Mouse (Mus musculus) myocyte (in vitro differentiated cells): Measurements from ENCODE around the gene Ndel1. TPM values are rescaled to one million over a fixed set of nuclear protein-coding genes. Genes with fewer than 3 reads are reported as not detected.

Source experiments
- H3K27me3 ChIP-seq: one replicate; pipeline ENCODE4 v1.6.1; 2011; ENCODE audit not compliant: control insufficient read depth, insufficient read depth, insufficient read length
- H3K36me3 ChIP-seq: one replicate; pipeline ENCODE4 v1.6.1; 2011; ENCODE audit not compliant: control insufficient read depth, insufficient read depth
- H3K4me2 ChIP-seq: one replicate; pipeline ENCODE4 v1.6.1; 2011; ENCODE audit warnings: low read depth, control low read depth
- H3K4me3 ChIP-seq: one replicate; pipeline ENCODE4 v1.5.1; 2011; ENCODE audit warnings: mild to moderate bottlenecking, control low read depth, moderate library complexity
- H3K79me2 ChIP-seq: one replicate; pipeline ENCODE4 v1.6.1; 2011; ENCODE audit not compliant: control insufficient read depth, insufficient read depth
- H3ac ChIP-seq: one replicate; pipeline ENCODE4 v1.6.1; 2011; ENCODE audit not compliant: control insufficient read depth, insufficient read length
- CEBPB ChIP-seq: IDR thresholded peaks from 2 replicates; pipeline ENCODE4 v1.6.1; 2011; ENCODE audit warnings: mild to moderate bottlenecking, moderate library complexity; ENCODE audit not compliant: poor library complexity, insufficient read depth, severe bottlenecking
- E2F4 ChIP-seq: IDR thresholded peaks from one replicate; pipeline ENCODE4 v1.6.1; 2011; ENCODE audit warnings: mild to moderate bottlenecking, control low read depth, moderate library complexity; ENCODE audit not compliant: insufficient read depth
- MAX ChIP-seq: IDR thresholded peaks from one replicate; pipeline ENCODE4 v1.6.1; 2011; ENCODE audit warnings: low read depth, mild to moderate bottlenecking, control low read depth
- MYOD1 ChIP-seq, 3 experiments: IDR thresholded peaks; one replicate each; pipeline ENCODE4 v1.6.1; 2011; ENCODE audit warnings: control low read depth in 2 of 3, low read depth in 2 of 3, mild to moderate bottlenecking in 2 of 3, moderate library complexity in 1 of 3; ENCODE audit not compliant: insufficient read length in 2 of 3, control insufficient read depth in 1 of 3
- MYOG ChIP-seq, 3 experiments: IDR thresholded peaks; one replicate each; pipeline ENCODE4 v1.6.1; 2011; ENCODE audit warnings: control low read depth in 2 of 3, low read depth in 2 of 3, mild to moderate bottlenecking in 2 of 3; ENCODE audit not compliant: insufficient read length in 2 of 3, control insufficient read depth in 1 of 3, insufficient read depth in 1 of 3
- POLR2A ChIP-seq: IDR thresholded peaks from one replicate; pipeline ENCODE4 v1.6.1; 2011; ENCODE audit warnings: low read depth, mild to moderate bottlenecking, control low read depth, moderate library complexity; ENCODE audit not compliant: insufficient read length
- POLR2AphosphoS2 ChIP-seq: IDR thresholded peaks from one replicate; pipeline ENCODE4 v1.6.1; 2011; ENCODE audit warnings: low read depth, control low read depth; ENCODE audit not compliant: insufficient read length
- REST ChIP-seq: IDR thresholded peaks from one replicate; pipeline ENCODE4 v1.6.1; 2011; ENCODE audit warnings: mild to moderate bottlenecking, control low read depth, moderate library complexity; ENCODE audit not compliant: insufficient read depth, insufficient read length
- SRF ChIP-seq: IDR thresholded peaks from one replicate; pipeline ENCODE4 v1.6.1; 2011; ENCODE audit warnings: low read depth; ENCODE audit not compliant: control insufficient read depth, insufficient read length
- TCF12 ChIP-seq: IDR thresholded peaks from one replicate; pipeline ENCODE4 v1.6.1; 2011; ENCODE audit warnings: mild to moderate bottlenecking, control low read depth; ENCODE audit not compliant: poor library complexity, insufficient read depth, severe bottlenecking
- TCF3 ChIP-seq: IDR thresholded peaks from one replicate; pipeline ENCODE4 v1.6.1; 2011; ENCODE audit warnings: low read depth, control low read depth; ENCODE audit not compliant: insufficient read length
- USF1 ChIP-seq: IDR thresholded peaks from one replicate; pipeline ENCODE4 v1.6.1; 2011; ENCODE audit warnings: low read depth, mild to moderate bottlenecking, control low read depth, moderate library complexity
- polyA plus RNA-seq: library from polyadenylated mRNA; unstranded; fragments of >200 nt; fragmentation: generic; extraction: Trizol; gene quantifications from one replicate; pipeline ENCODE4 v1.2.1, GENCODE M21; 2012; ENCODE audit warnings: missing spikeins

Gene Ndel1
- polyA plus RNA-seq, 1 experiment, result 36.7 TPM

DNA sequence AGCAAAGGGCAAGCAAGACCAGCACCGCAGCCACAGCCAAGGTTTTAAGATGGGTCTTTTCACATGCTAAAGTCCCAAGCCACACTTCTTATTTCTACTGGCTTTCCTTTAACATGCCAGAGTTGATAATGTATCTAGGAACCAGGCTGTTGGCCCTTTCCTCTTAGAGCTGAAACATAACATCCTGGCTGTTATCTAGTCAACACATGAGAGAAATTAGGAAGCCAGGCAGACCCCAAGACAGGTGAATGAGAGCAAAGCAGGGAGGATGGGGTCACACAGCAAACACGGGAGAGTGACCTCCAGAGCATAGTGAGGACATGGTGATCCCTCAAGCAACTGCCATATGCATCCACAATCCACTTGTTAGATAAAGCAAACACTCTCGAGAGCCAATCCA, 44.9 kb downstream of the Ndel1 start:
- Histone ChIP-seq H3K79me2 (no peaks in the 10 kb centered on the region), H3ac (no peak overlapping the region), H3K36me3 (peaks cover 62% of the 10 kb centered on the region), H3K4me3 (no peak overlapping the region), H3K27me3 (no peaks in the 10 kb centered on the region), H3K4me2 (no peak overlapping the region)
- TF ChIP-seq REST (no peak), POLR2AphosphoS2 (no peak), SRF (no peak), CEBPB (no peak), POLR2A (no peak), TCF12 (no peak), MYOD1 (IDR thresholded peaks at IDR 0.05; ENCODE audit: control insufficient read depth in 1 of 3, insufficient read length in 2 of 3, low read depth in 2 of 3) (no peak), USF1 (no peak), E2F4 (no peak), MAX (no peak), MYOG (IDR thresholded peaks at IDR 0.05; ENCODE audit: control insufficient read depth in 1 of 3, insufficient read depth in 1 of 3, insufficient read length in 2 of 3, low read depth in 2 of 3) (no peak)

DNA sequence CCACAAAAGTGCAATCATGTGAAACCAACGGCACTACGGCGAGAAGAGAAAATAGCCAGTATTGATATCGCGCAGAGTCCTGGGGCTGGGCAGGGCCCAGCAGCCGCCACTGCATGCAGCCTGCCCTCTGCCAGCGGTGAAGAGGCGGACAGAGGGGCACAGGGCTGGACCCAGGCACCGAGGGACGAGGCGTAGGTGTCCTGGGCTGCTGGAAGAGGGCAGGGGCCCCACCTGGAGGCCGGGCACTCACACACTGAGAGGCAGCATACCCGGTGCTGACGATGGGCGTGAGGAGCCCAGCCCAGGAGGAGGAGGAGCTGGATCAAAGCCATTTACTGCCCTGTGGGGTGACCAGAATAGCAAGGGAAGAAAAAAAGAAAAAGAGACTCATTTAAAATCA, 49.3 kb downstream of the Ndel1 start:
- no peaks in the 10 kb centered on the region for H3K27me3 ChIP-seq
- no peaks in the 10 kb centered on the region for H3K79me2 ChIP-seq
- TF ChIP-seq POLR2AphosphoS2, result peak; percentile 36
- no peak for TF ChIP-seq MYOD1 (IDR thresholded peaks at IDR 0.05; ENCODE audit: control insufficient read depth in 1 of 3, insufficient read length in 2 of 3, low read depth in 2 of 3)
- H3K36me3 ChIP-seq, result peaks cover 27% of the 10 kb centered on the region
- no peak overlapping the region for H3K4me3 ChIP-seq
- no peak overlapping the region for H3K4me2 ChIP-seq
- H3ac ChIP-seq, result no peak overlapping the region

DNA sequence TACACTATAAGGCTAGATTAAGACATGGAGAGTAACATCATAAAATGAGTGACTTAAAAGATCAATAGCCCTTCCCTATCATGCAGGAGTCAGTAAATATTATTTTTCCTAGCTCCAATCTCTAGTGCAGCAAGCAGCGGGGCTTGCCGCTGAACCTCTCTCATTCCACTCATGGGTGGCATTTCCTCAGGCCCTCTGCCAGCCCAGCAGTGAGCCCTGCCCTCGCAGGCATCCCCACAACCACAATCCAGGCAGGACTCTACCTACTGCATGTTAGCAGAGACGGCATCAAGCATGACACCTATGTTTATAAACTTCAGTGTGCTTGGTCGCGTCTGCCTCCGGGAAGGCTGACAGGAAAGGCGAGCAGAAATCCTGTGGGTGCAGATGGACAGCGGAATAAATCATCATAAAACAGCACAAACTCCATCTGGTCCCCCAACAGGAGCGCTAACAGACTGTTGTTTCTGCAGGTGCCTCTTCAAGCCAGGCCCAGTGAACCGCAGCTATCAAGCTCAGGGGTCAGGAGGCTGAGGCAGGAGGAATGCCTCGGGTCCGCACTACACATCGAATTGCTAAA, 52.3 kb downstream of the Ndel1 start:
- no peak overlapping the region for H3ac ChIP-seq
- H3K4me2 ChIP-seq, result no peak overlapping the region
- peaks cover 22% of the 10 kb centered on the region for H3K36me3 ChIP-seq
- no peak overlapping the region for H3K4me3 ChIP-seq
- no peak for TF ChIP-seq POLR2AphosphoS2
- no peak for TF ChIP-seq MYOG (IDR thresholded peaks at IDR 0.05; ENCODE audit: control insufficient read depth in 1 of 3, insufficient read depth in 1 of 3, insufficient read length in 2 of 3, low read depth in 2 of 3)
- no peaks in the 10 kb centered on the region for H3K27me3 ChIP-seq
- no peaks in the 10 kb centered on the region for H3K79me2 ChIP-seq

DNA sequence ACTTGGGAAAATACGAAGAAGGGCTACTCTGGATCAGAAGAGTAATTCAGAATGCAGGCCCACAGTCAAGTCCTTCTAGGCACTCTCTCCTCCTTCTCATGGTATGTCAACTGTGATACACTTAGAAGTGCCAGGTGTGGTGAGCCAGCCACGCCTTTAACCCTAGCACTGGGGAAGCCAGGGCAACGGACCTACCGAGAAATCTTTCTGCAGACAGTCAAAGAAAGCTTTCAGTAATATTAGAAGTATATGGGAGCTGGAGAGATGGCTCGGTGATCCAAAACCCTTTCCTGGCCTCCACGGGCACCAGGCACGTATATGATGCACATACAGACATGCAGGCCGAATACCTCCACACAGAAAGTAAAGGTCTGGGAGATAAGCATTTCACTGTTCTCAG, 53.2 kb downstream of the Ndel1 start:
- H3K79me2 ChIP-seq, result no peaks in the 10 kb centered on the region
- no peak for TF ChIP-seq POLR2AphosphoS2
- TF ChIP-seq TCF12, result no peak
- TF ChIP-seq MAX, result no peak
- no peak for TF ChIP-seq CEBPB
- no peak overlapping the region for H3K4me2 ChIP-seq
- H3K4me3 ChIP-seq, result no peak overlapping the region
- no peak overlapping the region for H3ac ChIP-seq
- no peaks in the 10 kb centered on the region for H3K27me3 ChIP-seq
- peaks cover 16% of the 10 kb centered on the region for H3K36me3 ChIP-seq

DNA sequence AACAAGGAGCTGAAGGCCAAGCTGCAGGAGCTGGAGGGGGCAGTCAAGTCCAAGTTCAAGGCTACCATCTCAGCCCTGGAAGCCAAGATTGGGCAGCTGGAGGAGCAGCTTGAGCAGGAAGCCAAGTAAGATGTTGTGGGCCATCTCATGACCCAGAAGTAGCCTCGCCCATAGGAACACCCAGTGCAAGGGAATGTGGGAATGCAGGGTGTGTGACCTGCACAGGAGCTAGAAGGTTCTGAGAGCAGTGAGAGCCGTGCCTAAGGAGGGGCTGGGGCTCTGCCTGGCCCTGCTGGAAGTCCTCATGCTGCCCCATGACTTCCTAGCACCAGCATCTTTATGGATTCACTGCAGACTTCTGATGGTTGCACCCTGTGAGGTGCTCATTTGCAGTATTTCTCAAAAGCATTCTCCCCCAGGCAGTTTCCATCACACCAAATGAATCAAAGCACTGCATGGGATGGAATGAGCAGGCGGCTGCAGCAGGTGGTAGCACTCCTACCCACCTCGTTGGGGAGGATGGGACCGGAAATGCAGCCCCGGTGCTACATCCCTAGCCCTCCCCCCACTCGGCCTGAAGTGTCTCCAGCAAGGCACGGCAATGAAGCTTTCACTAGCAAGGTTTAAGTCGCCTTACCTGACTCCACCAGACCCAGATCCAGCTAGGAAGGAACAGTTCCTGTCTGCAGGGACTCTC, 59.6 kb downstream of the Ndel1 start:
- Histone ChIP-seq H3K79me2 (no peaks in the 10 kb centered on the region), H3K36me3 (peaks cover 13% of the 10 kb centered on the region), H3K4me3 (no peak overlapping the region), H3K27me3 (no peaks in the 10 kb centered on the region), H3ac (no peak overlapping the region), H3K4me2 (no peak overlapping the region)
- no peak for TF ChIP-seq MYOD1 (IDR thresholded peaks at IDR 0.05; ENCODE audit: control insufficient read depth in 1 of 3, insufficient read length in 2 of 3, low read depth in 2 of 3)
- TF ChIP-seq MAX, result no peak
- TF ChIP-seq MYOG (IDR thresholded peaks at IDR 0.05; ENCODE audit: control insufficient read depth in 1 of 3, insufficient read depth in 1 of 3, insufficient read length in 2 of 3, low read depth in 2 of 3), result no peak
- no peak for TF ChIP-seq SRF
- TF ChIP-seq CEBPB, result no peak
- TF ChIP-seq REST, result no peak
- no peak for TF ChIP-seq POLR2A
- no peak for TF ChIP-seq POLR2AphosphoS2
- TF ChIP-seq TCF3, result no peak
- no peak for TF ChIP-seq TCF12
- TF ChIP-seq E2F4, result no peak
- TF ChIP-seq USF1, result no peak
